Mouse (Mus musculus): ENCODE results near the gene Exoc3l4. TPM values are rescaled to one million over a fixed set of nuclear protein-coding genes. Genes with fewer than 3 reads are reported as not detected.

The Exoc3l4 gene
- not detected in 2 replicates for polyA plus RNA-seq (2012; ENCODE audit: insufficient read depth, insufficient read length, missing spikeins)

DNA sequence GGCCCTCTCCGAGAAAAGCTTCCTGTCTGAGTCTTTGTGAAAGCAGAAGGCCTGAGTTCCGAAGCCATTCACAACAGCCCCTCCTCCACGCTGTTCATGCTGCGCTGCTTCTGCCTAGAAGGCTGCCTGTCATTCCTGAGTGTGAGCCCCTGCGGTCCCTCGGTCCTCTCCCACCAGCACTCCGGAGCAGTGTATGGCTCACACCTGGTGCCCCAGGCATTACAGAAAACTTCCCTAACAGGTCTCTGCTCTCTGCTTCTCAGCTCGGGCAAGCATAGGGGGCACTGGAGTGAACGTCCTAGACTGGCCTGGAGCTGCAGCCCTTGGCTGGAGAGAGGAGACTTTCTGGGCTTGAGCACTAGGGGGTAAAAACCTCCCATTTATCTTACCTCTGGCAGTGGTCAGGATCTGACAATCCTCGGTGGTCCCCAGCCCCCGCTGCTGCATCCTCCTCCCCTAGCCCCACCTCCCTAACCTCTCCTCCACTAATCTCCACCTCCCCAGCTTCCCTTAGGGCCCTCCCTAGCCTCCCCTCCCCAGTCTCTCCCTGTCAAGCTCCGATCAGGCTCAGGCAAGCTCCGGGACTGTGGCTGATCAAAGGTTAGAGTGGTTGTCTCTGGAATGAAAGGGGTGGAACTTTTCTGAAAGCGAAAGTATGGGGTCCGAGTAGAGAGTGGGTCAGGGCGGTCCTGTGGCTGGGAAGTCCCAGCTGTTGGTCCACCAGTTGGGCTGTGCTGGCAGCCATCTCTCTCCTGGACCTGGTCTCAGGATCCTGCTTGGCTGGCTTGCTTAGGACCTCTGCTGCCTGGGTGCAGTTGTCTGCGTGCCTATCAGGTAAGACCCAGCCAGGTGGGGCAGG lies at the start of gene Exoc3l4:
Gene Exoc3l4 (plus strand): TSS at position 97 of the 859 bp plus-strand sequence.
- Histone ChIP-seq H3K4me1 (ENCODE audit: control insufficient read depth, insufficient read depth, insufficient read length, low read length) (no peaks in the 10 kb centered on the region), H3K27ac (replicated peaks; ENCODE audit: low read depth, low read length) (no peak within 1 kb of the TSS), H3K4me3 (ENCODE audit: insufficient read depth, low read depth, low read length) (peak within 1 kb of the TSS; percentile 44)

GRCm38 (mm10) chr12:111367065-111367464 lies 49.8 kb upstream of the Exoc3l4 start:
- H3K27ac ChIP-seq (replicated peaks; ENCODE audit: low read depth, low read length) = no peak overlapping the region
- H3K4me1 ChIP-seq (ENCODE audit: control insufficient read depth, insufficient read depth, insufficient read length, low read length) = peaks cover 57% of the 10 kb centered on the region
- H3K4me3 ChIP-seq (ENCODE audit: insufficient read depth, low read depth, low read length) = no peak overlapping the region

DNA sequence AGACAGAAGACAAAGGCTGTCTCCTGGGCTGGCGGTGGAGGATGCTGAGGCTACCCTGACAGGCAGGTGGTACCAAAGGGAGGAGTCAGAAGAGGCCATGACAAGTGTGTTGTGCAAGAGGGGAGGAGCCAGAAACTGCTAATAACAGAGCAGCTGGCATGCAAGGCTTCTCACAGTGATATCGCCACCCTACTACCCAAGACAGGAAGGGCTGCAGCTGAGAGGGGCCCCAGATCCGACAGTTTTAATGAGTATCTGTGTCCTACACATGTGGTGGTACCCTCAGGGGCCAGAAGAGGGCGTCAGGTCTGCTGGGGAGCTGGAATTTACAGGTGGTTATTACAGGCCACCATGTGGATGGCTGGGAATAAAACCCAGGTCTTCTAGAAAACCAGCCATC lies 46.6 kb upstream of the Exoc3l4 start:
- Histone ChIP-seq H3K4me1 (ENCODE audit: control insufficient read depth, insufficient read depth, insufficient read length, low read length) (peaks cover 49% of the 10 kb centered on the region), H3K27ac (replicated peaks; ENCODE audit: low read depth, low read length) (no peak overlapping the region), H3K4me3 (ENCODE audit: insufficient read depth, low read depth, low read length) (no peak overlapping the region)

DNA sequence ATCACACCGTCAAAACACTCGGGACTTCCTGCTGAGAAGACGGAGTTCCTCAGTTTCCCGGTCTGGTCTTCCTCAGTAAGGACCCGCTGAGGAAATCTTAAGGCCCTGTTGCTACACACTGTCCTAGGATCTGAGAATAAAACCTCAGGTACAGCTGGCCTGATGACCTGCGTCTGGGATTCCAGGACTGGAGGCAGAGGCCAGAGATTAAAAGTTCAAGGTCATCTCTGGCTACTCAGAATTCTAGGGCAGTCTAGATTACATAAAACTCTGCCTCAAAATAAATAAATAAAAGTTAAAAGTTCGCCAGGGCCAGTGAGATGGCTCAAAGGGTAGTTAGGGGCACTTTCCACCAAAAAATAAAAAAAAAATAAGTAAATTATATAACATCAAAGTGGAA lies 44.9 kb upstream of the Exoc3l4 start:
- Histone ChIP-seq H3K4me1 (ENCODE audit: control insufficient read depth, insufficient read depth, insufficient read length, low read length) (peaks cover 41% of the 10 kb centered on the region), H3K4me3 (ENCODE audit: insufficient read depth, low read depth, low read length) (no peak overlapping the region), H3K27ac (replicated peaks; ENCODE audit: low read depth, low read length) (no peak overlapping the region)

GRCm38 (mm10) chr12:111373411-111373810 lies 43.4 kb upstream of the Exoc3l4 start:
- H3K4me3 ChIP-seq (ENCODE audit: insufficient read depth, low read depth, low read length) = no peak overlapping the region
- H3K27ac ChIP-seq (replicated peaks; ENCODE audit: low read depth, low read length) = no peak overlapping the region
- H3K4me1 ChIP-seq (ENCODE audit: control insufficient read depth, insufficient read depth, insufficient read length, low read length) = peaks cover 31% of the 10 kb centered on the region

GRCm38 (mm10) chr12:111374727-111375126 lies 42.1 kb upstream of the Exoc3l4 start:
- H3K27ac ChIP-seq (replicated peaks; ENCODE audit: low read depth, low read length) = peak overlapping the region; percentile 2
- H3K4me1 ChIP-seq (ENCODE audit: control insufficient read depth, insufficient read depth, insufficient read length, low read length) = peaks cover 21% of the 10 kb centered on the region
- peak overlapping the region; percentile 21 for H3K4me3 ChIP-seq (ENCODE audit: insufficient read depth, low read depth, low read length)

DNA sequence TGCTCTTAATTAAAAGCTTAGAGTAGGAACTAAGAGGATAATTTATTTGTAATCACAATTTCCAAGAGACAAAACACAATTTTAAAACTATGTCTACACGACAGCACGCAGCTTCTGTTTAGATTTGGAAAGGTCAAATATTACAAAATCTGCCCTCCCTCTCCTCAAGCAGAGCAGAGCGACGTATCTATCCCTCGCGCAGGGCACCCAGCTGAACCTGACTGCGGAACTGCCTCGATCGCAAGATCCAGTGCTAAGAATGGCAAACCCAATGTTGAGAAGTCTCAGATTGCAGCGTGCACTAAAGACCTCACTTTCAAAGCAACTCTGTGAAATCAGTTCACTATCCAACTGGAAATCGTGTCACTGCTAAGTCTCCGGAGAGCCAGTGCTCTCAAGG lies 41.3 kb upstream of the Exoc3l4 start:
- Histone ChIP-seq H3K4me3 (ENCODE audit: insufficient read depth, low read depth, low read length) (peak overlapping the region; percentile 93), H3K27ac (replicated peaks; ENCODE audit: low read depth, low read length) (peak overlapping the region; percentile 68), H3K4me1 (ENCODE audit: control insufficient read depth, insufficient read depth, insufficient read length, low read length) (peaks cover 19% of the 10 kb centered on the region)

DNA sequence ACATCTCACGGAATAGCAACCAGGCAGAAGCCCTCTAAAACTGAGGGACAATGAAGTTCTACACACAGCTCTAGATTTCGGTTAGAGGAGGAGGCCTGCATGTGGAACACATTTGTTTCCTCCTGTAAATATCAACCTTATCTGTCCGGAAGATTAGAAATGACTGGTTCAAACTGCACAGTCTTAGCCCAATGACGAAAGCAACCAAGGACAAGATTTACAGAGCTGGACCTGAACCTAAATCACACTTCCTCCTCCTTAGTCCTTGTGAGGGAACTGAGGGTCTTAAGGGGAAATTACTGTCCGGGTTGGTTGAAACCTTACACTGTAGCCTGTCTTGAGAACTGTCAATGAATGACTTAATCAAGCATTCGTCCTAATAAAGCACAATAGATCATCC lies 40.8 kb upstream of the Exoc3l4 start:
- H3K4me1 ChIP-seq (ENCODE audit: control insufficient read depth, insufficient read depth, insufficient read length, low read length) = peaks cover 17% of the 10 kb centered on the region
- H3K4me3 ChIP-seq (ENCODE audit: insufficient read depth, low read depth, low read length) = peak overlapping the region; percentile 93
- peak overlapping the region; percentile 68 for H3K27ac ChIP-seq (replicated peaks; ENCODE audit: low read depth, low read length)

DNA sequence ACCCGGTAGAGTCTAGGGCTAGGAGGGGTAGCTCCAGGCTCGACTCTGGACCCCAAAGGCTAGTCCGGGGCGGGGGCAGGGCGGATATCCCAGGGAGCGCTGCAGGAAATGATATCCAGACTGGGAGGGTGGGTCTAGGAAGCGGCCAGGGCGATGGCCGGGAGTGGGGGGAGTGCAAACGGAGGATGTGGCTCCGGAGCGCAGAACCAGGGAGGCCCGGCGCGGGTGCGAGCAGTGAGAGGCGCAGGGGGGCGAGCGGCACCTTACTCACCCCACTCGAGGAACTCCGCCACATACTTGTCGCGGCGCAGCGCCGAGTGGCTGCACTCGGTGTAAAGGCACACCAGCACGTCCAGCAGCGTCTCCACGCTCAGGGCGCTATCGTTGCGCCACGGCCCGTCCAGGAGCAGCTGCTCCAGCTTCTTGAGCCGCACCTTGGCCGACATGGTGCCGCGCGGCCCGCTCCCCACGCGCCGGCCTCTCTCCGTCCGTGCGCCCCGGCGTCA lies 39.9 kb upstream of the Exoc3l4 start:
- H3K4me3 ChIP-seq (ENCODE audit: insufficient read depth, low read depth, low read length) = peak overlapping the region; percentile 93
- peak overlapping the region; percentile 96 for H3K27ac ChIP-seq (replicated peaks; ENCODE audit: low read depth, low read length)
- peaks cover 13% of the 10 kb centered on the region for H3K4me1 ChIP-seq (ENCODE audit: control insufficient read depth, insufficient read depth, insufficient read length, low read length)

GRCm38 (mm10) chr12:111377376-111377973 lies 39.3 kb upstream of the Exoc3l4 start, which contains the start of gene Cdc42bpb:
TSS of gene Cdc42bpb (minus strand) at chr12:111377718.
- Histone ChIP-seq H3K4me3 (ENCODE audit: insufficient read depth, low read depth, low read length) (peak within 1 kb of the TSS; percentile 93), H3K27ac (replicated peaks; ENCODE audit: low read depth, low read length) (peak within 1 kb of the TSS; percentile 96), H3K4me1 (ENCODE audit: control insufficient read depth, insufficient read depth, insufficient read length, low read length) (peaks cover 12% of the 10 kb centered on the region)

DNA sequence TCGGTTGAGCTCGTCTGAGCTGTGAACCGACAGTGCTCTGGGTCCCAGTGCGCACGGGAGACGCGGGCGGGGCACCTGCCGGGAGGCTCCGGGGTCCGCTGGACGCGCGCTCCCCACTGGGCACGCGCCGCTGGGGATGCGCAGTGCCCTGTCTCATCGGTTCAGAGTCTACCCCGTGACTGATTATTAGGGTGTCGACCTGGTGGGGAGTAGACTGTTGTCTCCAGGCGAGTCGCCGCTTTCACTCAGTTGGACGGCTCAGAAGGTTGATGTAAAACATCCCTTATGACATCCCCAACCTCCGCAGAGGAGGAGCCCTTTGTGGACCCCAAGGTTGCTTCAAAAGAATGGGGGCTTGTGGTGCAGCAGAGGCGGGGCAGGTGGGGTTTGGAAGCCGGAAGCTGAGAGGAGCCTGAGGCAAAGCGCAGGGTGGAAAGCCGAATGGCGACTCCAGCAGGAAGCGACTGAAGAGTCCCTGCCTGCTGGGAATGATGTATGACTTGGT lies 38.8 kb upstream of the Exoc3l4 start:
- peak overlapping the region; percentile 93 for H3K4me3 ChIP-seq (ENCODE audit: insufficient read depth, low read depth, low read length)
- H3K27ac ChIP-seq (replicated peaks; ENCODE audit: low read depth, low read length) = peak overlapping the region; percentile 95
- peaks cover 12% of the 10 kb centered on the region for H3K4me1 ChIP-seq (ENCODE audit: control insufficient read depth, insufficient read depth, insufficient read length, low read length)

DNA sequence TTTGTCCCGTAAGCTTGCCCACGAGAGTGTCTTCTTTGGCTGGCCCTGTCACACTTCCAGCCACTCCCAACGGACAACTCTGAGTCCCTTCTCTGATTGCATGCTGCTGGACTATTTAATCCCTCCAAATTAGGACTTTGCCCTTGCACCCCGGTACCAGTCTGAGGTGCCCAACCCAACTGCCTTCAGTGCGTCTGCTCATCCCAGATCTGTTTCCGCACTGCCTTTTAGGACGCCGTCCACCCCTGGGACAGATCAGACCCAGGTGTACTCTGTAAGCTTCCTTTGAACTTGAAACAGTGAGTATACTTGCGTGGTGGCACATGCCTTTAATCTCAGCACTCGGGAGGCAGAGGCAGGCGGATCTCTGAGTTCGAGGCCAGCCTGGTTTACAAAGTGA lies 38.0 kb upstream of the Exoc3l4 start:
- H3K4me3 ChIP-seq (ENCODE audit: insufficient read depth, low read depth, low read length) = peak overlapping the region; percentile 3; the same call in 1 of the 2 replicates
- no peak overlapping the region for H3K27ac ChIP-seq (replicated peaks; ENCODE audit: low read depth, low read length)
- H3K4me1 ChIP-seq (ENCODE audit: control insufficient read depth, insufficient read depth, insufficient read length, low read length) = peaks cover 10% of the 10 kb centered on the region

GRCm38 (mm10) chr12:111385883-111386641 lies 30.8 kb upstream of the Exoc3l4 start:
- peaks cover 11% of the 10 kb centered on the region; the same call in 1 of the 2 replicates for H3K4me1 ChIP-seq (ENCODE audit: control insufficient read depth, insufficient read depth, insufficient read length, low read length)
- H3K4me3 ChIP-seq (ENCODE audit: insufficient read depth, low read depth, low read length) = no peak overlapping the region
- H3K27ac ChIP-seq (replicated peaks; ENCODE audit: low read depth, low read length) = peak overlapping the region; percentile 91

GRCm38 (mm10) chr12:111386642-111387120 lies 30.1 kb upstream of the Exoc3l4 start:
- Histone ChIP-seq H3K4me3 (ENCODE audit: insufficient read depth, low read depth, low read length) (no peak overlapping the region), H3K27ac (replicated peaks; ENCODE audit: low read depth, low read length) (peak overlapping the region; percentile 91), H3K4me1 (ENCODE audit: control insufficient read depth, insufficient read depth, insufficient read length, low read length) (peaks cover 11% of the 10 kb centered on the region; the same call in 1 of the 2 replicates)

Data from brown adipose tissue, adult 24 weeks (tissue).